Mouse (Mus musculus) T-helper 17 cell (primary cell): Measurements from ENCODE around the gene Gsg1l2.

Experiments
- in situ Hi-C, 2 experiments: fragments of 300-600 bp; cut with MboI, MseI; formaldehyde crosslinking; loops; 1 replicate in 1 of 2; 2 replicates in 1 of 2; pipeline ENCODE4 v1.15.1; 2025; ENCODE audit warnings: high pct_unique_total_duplicates in 2 of 2

The Gsg1l2 gene

DNA sequence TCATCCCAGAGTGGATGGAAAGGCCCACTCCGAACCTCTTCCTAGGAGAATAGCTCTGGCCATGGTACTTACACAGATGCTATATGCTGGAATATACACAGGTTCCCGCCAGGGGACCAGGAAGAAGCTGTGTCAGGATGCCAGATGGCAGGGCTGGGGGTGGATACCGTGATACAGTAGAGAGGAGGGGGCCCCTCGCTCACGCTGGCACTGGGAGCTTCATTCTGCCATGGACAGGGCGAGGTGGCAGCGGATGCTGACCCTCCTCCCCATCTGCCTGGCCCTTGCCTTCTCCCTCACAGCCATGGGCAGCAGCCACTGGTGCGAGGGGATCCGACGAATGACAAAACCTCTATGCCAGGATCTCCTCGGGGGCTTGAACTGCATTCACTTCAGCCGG, at the start of gene Gsg1l2:
Gene Gsg1l2, plus strand, starts transcription at position 230 of the 400 bp plus-strand sequence.
- in situ Hi-C loops, result no loop called here

DNA sequence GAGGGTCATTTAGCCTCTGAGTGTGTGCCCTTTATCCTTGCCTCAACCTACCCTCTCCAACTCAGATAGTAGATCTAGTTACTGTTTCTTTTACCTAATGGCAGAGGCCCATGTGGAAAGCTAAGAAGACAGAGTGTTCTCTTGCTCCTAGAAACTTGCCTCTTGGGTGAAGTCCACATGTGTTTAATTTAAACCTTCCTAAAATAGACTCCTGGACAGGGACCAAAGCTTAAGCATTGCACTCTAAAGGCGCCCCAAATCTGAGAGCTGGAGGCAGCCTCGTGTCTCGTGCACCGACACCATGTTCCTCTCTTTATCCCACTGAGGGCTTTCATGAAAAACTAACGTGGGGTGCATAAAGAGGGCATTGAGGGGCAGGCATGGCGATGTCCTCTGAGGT, 47.3 kb upstream of the Gsg1l2 start:
- in situ Hi-C loops, result no loop called here

- in situ Hi-C loops, result no loop called here
Measured at GRCm38 (mm10) chr11:67728726-67729125, 45.7 kb upstream of the Gsg1l2 start.

DNA sequence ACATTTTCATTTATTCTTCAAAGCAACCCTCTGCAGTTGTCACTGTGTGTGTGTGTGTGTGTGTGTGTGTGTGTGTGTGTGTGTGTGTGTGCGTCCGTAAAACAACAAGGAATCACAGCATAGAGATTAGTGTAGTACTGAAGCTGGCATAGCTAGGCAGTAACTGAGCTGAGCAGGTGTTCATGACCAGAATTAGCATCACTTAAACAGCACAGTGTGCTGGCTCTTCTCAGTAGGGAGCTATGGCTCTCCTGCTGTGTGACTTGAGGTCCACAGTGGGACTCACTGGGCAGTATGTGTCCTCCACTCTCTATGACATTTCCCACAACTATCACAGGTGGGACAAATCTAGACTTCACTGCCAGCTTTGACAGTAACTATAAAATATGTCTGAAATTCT, 43.4 kb upstream of the Gsg1l2 start:
- in situ Hi-C loops, result no loop called here

DNA sequence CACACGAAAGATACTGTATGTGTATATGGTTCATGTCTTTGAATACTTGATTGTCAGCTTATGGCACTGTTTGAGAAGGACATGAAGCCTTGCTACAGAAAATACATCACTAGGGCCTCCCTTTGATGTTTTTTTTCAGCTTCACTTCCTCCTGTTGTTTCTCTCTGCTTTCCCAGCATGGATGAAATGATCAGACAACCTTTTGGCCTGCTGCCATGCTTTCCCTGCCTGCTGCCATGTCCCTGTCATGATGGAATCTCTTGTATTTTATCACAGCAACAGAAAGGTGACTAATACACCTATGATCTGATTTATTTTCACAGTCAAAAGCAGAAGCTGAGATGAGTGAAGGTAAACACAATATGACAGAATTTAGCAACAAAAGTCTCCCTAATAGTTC, 40.7 kb upstream of the Gsg1l2 start:
- in situ Hi-C loops, result no loop called here

DNA sequence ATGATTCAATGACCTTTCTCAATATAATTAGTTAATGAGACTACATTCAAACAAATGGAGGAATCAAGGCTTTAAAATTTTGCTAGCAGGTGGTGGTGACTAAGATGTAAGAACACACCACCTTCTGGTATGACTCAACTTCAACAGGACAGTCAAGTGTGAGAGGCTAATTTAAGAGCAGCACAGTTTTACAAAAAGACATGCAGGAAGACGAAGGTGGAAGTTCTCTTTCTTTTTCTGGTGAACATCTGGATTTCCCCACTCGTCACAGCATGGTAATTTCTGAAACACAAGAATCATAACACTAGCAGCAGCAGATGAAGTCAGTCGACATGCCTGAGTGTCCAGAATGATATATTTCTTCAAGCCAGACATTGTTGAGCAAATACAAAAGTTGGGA, 39.8 kb upstream of the Gsg1l2 start:
- in situ Hi-C loops, result no loop called here

DNA sequence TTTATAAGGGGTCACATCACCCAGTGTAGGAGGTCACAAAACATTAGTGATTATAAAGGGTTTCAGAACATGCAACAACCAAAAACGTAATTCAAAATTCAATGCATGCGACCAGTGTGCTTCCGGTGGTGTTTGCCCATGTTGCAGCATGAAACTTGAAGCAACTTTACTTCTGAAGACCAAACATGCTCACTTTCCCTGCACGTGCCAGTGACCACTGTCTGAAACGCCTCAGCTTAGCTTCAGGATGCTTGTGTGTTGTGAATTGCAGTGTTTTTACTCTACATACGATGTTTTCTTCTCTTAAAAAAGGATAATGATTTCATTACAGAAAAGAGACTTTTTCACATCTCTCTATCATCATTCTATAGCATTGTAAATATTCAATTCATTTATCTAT, 36.1 kb upstream of the Gsg1l2 start:
- in situ Hi-C loops, result no loop called here

DNA sequence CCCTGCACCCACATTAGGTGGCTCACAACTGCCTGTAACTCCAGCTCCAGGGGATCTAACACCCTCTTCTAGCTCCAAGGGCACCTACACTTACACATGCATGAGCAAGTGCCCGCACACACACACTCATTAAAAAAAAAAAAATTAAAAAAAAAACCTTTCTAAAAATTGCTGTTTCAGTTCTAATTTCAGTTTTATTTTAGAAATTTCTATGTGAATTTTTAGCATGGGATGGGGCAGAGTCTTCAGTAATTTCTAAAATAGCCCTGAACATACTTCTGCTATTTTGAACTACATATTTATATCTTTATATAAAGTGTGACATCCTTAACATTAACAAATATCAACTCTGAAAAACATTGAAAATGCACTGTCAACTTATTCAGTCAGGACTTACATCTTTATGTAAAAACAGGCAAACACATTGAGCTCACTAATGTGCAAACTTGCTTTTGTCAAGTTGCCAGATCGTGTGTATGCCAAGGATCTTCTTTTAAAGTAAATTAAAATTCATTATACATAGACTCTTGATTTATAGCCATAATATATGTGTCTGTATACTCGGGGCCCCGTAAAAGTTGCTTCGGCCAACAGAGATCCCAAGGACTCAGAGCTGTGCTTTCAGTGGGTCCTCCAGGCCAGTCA, 35.4 kb upstream of the Gsg1l2 start:
- in situ Hi-C loops, result no loop called here

GRCm38 (mm10) chr11:67741569-67741968, 32.8 kb upstream of the Gsg1l2 start:
- in situ Hi-C loops, result no loop called here

DNA sequence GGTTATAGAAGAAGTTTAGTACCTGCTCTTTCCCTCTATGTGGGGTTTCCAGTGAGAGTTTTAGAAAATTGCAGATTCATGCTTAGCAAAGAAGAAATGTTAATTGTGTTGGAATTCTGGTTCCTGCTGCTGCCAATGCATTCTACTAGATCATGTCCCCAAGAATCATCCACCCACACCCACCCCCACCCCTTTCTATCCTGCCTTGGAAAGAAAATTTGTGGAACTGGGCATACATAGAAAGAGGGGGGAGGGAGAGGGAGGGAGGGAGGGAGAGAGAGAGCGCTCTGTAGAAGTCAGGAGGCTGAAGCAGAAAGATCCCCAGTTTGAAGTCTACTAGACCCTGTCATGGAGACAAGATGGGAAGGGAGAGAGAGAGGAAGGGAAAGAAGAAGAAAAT, 18.1 kb upstream of the Gsg1l2 start:
- in situ Hi-C loops, result no loop called here

DNA sequence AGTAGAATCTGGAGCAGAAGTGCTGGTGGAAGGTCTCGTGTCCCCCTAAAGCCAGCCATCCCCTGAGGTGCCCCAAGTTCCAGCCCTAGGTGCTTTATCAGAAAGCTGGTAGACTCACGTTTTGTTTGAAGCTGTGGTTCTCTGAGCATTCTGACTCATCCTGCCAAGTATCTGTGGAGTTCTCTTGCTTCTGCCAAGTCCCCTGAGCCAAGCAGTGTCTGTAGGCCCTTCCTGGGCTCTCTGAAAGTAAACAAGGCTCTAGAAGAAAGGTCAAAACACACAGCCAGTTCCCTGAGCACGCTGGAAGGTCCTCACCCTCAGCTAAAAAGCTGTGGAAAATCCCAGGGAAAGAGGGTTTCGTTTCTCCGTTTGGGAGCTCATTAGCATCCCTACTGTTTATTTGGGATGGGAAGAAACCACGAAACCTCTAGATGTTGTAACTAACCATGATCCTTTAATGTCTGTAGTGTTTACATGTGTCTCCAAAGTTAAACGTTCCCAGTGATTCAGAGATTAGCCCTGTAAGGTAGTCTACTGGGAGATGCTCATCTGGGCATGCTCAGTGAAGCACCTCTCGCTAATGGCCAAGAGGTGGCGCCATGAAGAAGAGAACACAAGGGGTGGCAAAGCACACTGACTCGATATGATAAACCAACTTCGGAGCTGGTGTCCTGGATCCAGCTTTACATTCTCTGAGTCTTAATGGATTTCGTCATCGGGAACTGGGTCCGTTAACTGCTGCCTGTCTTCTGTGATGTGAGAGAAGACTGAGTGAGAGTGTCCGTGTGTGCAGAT, 16.8 kb upstream of the Gsg1l2 start:
- in situ Hi-C loops, result no loop called here

GRCm38 (mm10) chr11:67771053-67771452, 3.4 kb upstream of the Gsg1l2 start, which contains the start of gene Glp2r:
Glp2r (minus strand) TSS chr11:67771153.
- in situ Hi-C loops, result no loop called here

DNA sequence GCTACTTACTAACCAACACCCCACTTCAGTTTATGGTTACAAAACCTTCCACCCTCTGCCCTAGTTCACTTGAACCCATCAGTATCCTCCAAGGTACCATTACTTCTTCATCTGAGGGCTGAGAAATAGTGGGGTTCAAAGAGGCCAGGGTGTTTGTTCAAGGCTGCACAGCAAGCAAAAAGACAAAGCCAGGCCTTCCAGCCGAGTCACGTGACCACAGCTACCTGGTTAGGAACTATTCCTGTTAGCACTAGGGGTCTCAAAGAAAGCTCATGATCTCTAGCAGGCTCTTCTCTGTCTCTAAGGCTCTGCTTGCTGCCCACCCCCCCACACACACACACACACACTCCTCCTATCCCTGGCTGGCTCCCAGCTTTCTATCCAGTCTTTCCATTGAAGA, 2.7 kb upstream of the Gsg1l2 start:
- in situ Hi-C loops, result no loop called here

GRCm38 (mm10) chr11:67772577-67772976, 1.8 kb upstream of the Gsg1l2 start:
- in situ Hi-C loops, result no loop called here

GRCm38 (mm10) chr11:67790182-67790581, 15.8 kb downstream of the Gsg1l2 start:
- in situ Hi-C loops, result no loop called here

DNA sequence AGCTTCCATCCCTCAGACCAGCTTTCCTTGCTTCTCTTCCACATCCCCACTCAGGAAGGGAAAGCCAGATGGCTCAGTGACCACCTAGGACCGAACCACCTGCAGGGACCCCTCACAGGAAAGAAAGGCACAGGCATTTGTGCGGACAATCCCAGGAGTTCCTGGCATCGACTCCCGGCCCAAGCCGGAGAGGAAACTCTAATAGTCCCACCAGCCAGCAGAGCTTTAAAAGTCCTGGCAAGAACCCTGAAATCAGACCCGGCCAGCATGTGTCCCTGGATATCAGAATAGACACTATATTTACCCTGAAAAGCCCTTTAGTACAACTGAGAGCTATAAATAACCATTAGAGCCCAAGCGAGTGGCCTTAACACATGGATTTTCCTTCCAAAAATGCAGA, 23.5 kb downstream of the Gsg1l2 start, which contains the start of gene Dhrs7c:
Gene Dhrs7c, plus strand, starts transcription at position 257 of the 400 bp plus-strand sequence.
- in situ Hi-C loops, result no loop called here

DNA sequence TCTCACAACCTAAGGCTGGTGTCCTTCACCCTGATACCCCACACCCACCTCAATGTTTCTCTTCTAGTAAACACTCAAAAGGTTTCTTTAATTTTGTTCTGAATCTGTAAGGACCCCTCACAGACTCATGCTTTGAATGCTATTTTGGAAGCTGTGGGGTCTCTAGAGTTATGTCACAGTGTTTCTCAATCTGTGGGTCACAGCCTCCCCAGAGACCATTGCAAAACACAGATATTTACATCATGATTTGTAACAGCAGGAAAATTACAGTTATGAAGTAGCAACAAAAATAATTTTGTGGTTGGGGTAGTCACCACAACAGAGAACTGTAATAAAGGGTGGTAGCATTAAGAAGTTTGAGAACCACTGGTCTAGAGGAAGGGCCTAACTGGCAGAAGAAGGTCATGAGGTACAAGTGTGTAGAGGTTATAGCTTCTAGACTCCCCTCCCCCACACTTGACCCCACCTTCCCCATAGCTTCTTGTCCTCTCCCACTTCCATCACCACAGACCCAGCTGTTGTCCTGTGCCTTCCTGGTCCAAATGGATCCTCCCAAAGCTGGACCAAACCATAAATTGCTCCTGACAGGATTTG, 25.8 kb downstream of the Gsg1l2 start:
- in situ Hi-C loops, result no loop called here

- in situ Hi-C loops, result no loop called here
Measured at GRCm38 (mm10) chr11:67801169-67801568, 26.8 kb downstream of the Gsg1l2 start.

GRCm38 (mm10) chr11:67805538-67805937, 31.1 kb downstream of the Gsg1l2 start:
- in situ Hi-C loops, result no loop called here

DNA sequence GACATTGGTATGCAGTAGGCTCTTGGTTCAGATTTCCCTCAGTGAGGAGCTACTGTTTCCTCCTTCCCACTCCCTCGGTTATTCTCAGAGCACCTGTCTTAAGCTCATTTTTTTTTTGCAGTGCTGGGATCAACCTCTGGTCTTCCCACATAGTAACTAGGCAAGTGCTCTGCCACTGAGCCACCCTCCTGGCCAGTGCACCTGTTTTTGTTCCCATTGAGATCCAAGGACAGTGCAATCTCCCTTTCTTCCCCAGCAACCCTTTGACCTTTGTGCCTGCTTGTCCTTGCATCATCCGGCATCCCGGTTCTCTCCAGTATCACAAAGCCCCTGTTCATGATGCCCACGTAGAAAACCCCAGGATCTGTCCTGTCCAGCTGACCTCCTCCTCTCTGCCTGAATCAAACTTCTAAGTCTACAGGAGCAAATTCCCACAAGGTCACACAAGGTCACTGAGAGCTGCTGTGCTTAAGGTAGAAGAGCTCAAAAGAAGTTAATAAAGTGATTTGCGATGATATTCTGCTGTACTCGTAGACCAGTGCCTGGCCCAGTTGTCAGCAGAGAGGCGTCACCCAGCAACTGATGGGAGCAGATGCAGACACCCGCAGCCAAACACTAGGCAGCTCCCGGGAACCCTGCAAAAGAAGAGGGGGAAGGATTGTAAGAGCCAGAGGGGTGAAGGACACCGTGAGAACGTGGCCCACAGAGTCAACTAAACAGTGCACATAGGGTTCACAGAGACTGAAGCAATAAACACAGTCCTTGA, 32.6 kb downstream of the Gsg1l2 start:
- in situ Hi-C loops, result no loop called here

DNA sequence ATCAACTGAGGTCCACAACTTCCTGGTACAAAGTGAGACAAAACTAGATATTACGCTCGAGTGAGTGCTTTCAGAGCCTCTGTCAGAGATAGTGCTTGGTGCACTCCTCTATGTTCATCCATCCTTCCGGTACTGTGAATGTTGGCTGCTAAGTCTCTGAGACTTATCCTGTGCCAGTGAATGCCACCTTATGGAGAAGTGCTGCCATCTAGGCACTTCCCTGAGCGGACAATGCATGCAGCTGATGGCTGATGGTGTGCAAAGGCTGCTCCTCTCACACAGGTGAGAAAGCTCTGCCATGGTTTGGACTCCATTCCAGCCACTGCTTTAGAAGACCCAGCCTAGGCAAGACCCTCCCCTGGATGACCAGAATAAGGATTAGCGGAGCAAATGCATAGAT, 33.6 kb downstream of the Gsg1l2 start:
- in situ Hi-C loops, result no loop called here

DNA sequence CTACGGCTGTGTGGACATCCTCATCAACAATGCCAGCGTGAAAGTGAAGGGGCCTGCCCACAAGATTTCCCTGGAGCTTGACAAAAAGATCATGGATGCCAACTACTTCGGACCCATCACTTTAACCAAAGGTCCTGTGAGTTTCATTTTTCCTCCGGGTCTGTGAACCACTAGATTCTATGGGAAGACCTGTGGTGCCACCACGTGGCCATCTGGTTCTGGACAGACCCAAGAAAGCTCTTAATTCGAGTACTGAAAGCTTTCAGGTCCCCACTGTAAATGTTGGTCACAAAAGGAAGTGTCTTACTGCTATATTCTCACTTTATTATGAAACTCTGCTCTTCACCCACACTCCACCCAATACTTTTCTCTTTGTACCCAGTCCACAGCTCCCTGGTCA, 37.1 kb downstream of the Gsg1l2 start:
- in situ Hi-C loops, result no loop called here
